Mouse (Mus musculus) thymus, adult 18-20 months (tissue): Measurements from ENCODE around the gene Olfr551.
"Not testable (repeated sequence)": the region's sequence is repeated elsewhere in the genome, so short reads cannot be mapped to it uniquely, and the experiment has no call there.

Experiments
- DNase-seq, 2 experiments: peaks; one replicate each; pipeline ENCODE4 v3.0.0; 2022; ENCODE audit warnings: mixed read lengths in 2 of 2

The Olfr551 gene

DNA sequence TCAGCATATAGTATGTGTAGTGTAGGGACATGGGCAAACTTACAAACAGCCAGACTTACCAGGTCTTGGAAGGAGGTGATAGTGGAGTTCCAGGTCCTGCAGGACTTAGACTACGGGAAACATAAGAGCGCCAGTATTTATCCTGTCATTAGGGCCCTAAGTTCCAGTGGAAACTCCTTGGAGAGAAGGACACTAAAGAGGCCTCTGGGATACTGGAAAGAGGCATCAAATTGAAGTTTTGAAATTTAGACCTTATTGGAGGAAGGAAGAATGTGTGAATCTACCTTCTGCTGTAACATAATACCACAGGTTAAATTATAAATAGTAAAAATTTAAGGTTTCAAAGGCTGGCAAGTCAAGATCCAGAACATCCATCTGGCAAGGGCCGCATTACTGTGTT, at the start of gene Olfr551:
Gene Olfr551 (minus strand): TSS at position 101 of the 400 bp plus-strand sequence.
- no peak for DNase-seq

DNA sequence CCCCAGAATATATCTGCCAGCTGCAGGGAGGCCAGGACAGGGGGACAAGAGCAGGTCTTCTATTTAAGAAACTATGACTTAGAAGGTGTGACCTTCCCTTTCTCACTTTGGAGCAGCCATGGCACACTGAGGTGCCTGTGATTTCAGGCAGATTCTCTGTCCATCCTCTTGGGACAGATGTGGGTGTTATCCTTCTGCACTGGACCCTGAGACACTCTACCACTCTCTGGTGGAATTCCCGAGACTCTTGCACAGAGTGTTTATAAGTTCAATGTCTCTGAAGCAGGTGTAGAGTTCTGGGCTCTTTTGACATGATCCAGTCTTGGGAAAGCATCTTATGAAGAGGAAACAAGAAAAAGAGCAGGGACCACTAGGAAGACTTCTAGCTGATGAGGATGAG, 46.4 kb upstream of the Olfr551 start, which contains the start of gene Olfr554:
Gene Olfr554 (plus strand): TSS at position 301 of the 400 bp plus-strand sequence.
- no peak for DNase-seq

DNA sequence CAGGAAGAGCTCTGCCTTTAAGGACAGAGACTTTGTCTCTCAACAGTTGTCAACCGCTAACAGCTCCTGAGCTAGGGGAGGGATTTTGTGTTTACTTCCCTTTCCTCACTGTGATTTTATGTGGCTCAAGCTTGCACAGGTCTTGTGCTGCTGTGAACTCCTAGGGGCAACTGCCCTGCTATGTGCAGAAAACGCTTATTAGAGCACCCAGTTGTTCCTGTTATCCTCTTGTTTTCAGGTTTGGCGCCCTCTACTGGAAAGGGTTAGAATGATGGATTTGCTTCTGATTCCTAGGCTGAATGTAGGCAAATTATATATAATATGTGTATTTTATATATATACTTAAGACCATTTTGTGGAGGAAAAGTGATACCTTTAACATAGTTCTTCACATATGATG, 45.0 kb upstream of the Olfr551 start:
- peak in 1 of 2 experiments; percentile 6 for DNase-seq

DNA sequence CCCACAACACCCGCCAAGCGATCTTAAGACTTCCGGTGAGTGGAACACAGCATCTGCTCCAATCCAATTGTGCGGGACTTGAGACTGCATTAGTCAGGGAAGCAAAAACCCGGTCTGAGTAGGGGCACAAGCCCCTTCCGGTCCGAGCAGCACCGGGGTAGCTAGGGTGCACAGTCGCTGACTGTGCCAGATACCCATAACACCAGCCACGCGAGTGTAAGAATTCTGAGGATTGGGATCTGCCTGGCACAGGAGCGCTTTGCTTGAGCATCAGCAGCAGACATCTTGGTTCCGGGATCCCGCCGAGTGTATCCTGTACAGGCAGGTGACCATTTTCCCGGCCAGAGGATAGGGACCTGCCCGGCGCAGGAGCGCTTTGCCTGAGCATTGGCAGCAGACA, 28.7 kb upstream of the Olfr551 start:
- not testable (repeated sequence) for DNase-seq

DNA sequence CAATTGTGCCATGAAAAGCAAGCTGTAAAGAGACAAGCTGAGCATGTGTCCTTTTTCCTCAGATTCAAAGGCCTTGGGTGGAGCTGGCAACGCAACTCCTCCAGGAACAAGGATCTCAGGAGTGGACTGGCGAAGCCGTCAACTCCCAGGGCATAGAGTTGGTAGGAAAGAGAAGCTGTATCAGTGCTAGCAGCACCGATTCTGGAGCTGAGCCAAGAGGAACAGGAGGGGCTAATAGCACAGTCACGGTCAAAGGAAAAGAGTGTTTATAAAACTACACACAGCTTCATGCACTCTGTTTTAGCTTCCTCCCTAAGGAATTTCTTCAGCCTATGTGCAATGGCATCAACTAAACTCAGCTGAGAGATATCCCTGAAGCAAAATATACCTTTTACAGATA, 27.9 kb upstream of the Olfr551 start:
- DNase-seq = no peak

- DNase-seq = no peak
Observed at GRCm38 (mm10) chr7:102618118-102618517, 26.4 kb upstream of the Olfr551 start, which contains the start of gene Olfr553. Gene Olfr553, minus strand, starts transcription at chr7:102618218.

- DNase-seq = no peak
Observed at GRCm38 (mm10) chr7:102597378-102598031, 5.8 kb upstream of the Olfr551 start, which contains the start of gene Olfr552. Gene Olfr552, plus strand, starts transcription at chr7:102597770.

DNA sequence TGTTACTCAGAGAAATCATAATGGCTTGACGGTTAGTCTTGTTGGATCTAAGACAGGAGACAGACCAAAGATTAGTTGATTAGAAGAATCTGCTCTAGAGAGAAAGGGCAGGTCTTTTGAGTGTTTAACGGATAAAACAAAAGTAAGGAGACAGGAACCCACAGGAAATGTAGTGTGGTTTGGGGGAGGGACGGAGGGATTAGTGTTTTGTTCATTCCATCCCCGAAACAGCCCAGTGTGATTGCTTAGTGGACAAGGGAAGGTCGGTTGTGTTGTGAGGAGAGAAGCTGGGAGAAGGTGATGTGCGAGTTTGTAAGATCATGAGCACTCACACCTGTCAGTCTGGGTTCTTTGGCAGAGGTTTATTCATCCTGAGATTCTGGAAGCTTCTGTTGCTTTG, 15.7 kb downstream of the Olfr551 start:
- DNase-seq = no peak

DNA sequence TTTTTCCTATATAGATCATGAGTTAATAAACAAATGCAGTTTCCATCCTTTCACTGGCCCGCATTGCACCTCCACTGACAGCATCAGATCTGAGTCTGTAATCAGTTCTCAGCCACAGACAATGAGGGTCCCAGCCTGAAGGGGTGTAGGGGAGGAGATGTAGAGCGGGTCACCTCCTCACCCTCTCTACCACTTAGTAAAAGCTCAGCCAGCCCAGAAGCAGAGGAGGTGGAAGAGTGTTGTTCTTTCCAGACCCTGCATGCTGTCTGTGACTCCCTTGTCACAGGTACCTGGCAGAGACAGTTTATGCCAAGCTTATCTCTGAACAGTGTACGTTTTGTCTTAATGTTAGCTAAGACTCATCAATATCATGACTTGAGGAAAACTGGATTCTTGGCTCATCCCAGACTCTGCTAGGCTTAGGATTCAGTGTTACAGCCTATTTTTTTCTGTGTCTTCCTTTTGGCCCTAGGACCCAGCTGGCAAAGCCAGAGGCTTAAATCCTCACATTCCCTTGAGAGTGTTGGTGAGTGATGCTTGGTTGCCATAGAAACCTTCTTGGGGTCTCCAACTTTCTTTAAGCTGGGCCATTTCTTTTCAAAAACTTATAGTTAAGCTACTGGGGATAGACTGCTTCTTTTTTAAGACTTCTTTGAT, 18.4 kb downstream of the Olfr551 start:
- DNase-seq = no peak

DNA sequence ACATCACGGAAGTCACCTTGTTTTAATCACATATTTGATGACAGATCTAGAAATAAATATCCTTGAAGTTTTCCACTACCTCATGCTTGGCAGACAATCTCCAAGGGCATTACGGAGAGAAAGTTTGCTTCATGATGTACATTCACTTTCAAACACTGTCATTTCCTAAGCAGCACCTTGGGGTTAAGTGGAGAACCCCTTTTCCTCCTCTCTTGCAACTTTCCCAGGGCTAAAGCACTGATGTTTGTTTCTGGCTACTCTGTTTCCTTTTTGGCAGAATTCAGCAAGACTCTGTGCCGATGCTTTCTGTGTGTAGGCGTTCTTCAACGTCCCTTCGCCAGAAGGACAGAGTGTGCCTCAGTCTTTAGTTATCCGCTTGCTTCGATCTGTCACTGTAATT, 20.5 kb downstream of the Olfr551 start, which contains the start of gene Olfr550:
Gene Olfr550 (plus strand): TSS at position 301 of the 400 bp plus-strand sequence.
- no peak for DNase-seq

- no peak for DNase-seq
Observed at GRCm38 (mm10) chr7:102566219-102566618, 25.5 kb downstream of the Olfr551 start.

- DNase-seq = peak; percentile 82 to 90
Observed at GRCm38 (mm10) chr7:102564999-102565997, 26.4 kb downstream of the Olfr551 start, which contains the start of gene Trim21. Gene Trim21, minus strand, starts transcription at chr7:102565486.

DNA sequence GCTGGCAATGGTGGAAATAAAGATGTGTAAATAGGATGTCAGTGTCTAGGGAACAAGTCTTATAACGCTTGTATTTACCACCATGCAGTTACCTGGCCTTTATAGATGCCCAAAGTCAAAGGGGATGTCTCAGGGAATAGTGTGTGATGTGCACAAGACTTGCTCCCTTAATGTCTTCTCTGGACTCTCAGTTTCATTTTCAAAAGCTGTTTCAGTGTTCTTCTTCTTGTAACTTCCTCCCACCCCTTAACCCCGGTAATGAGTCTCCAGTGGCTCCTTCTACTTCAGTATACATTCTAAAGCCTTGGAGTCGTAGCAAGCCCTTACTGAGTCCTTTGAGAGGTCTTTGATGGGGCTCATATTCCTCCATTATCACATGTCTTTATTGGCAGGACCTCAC, 38.4 kb downstream of the Olfr551 start:
- no peak for DNase-seq

DNA sequence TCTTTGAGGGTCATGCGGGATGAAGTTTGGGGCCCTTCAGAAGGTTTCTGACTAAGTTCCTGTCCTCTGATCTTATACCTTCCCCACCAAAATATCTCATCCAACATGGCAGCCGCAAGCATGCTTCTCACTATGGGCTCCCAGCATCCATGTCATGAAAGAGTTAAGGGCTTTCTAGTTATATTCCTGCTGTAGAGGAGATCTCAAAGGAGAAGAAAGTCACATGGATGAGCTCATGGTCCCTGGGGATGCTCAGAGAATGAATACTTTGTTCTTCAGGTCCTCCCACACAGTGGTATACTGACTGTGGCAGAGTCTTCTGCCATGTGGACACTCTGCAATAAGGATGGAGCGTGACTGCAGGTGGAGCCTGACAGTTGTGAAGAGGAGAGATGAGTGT, 42.1 kb downstream of the Olfr551 start, which contains the start of gene Olfr549:
Gene Olfr549 (plus strand): TSS at position 301 of the 400 bp plus-strand sequence.
- no peak for DNase-seq

DNA sequence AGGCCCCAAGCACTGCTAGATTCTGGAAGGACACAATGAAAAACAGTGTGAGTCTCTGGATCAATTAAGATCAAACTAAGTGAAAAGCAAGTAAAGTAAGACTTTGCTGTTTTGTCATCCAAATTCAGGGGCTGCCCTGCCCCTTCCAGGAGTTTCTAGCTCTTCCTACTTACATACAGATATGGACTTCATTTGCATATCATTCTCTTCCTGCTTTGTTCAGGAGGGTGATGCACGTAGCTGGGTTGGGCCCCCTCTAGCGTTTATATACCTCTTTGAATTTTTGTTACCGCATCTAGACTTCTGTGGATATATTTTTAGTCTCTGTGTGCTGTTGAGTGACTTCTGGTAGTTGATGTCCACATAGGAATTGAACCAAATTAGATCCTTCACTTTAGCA, 50.4 kb downstream of the Olfr551 start:
- DNase-seq = no peak

- DNase-seq = no peak
Observed at GRCm38 (mm10) chr7:102540596-102540995, 51.1 kb downstream of the Olfr551 start, which contains the start of gene Olfr548-ps1. Gene Olfr548-ps1, plus strand, starts transcription at chr7:102540896.

DNA sequence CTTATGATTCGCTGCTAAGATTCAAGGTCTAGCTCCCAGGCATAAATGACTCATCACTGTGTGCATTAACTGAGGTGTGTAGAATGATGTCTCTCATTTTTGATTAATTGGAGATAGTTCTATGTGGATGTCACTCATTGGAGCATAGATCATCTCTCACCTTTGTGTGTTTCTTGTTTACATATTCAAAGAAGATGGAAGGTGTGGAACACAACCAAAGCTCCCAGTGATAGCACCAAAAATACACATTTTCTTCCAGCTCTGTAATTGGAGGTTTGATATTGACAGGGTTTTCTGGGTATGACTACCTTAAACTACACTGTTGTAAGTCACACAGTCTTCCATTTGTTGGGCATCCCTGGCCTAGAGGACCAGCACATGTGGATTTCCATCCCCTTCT, 57.2 kb downstream of the Olfr551 start, which contains the start of gene Olfr547:
Gene Olfr547 (plus strand): TSS at position 301 of the 400 bp plus-strand sequence.
- DNase-seq = no peak
